Mouse (Mus musculus): ENCODE measurements around the gene Thoc2. TPM values are rescaled to one million over a fixed set of nuclear protein-coding genes. Genes with fewer than 3 reads are reported as not detected.
A peak's percentile ranks its signal among the peaks of the same experiment; 100 is the strongest.

Thoc2 gene
- polyA plus RNA-seq, 1 experiment from 2014 or later, result 111 TPM

DNA sequence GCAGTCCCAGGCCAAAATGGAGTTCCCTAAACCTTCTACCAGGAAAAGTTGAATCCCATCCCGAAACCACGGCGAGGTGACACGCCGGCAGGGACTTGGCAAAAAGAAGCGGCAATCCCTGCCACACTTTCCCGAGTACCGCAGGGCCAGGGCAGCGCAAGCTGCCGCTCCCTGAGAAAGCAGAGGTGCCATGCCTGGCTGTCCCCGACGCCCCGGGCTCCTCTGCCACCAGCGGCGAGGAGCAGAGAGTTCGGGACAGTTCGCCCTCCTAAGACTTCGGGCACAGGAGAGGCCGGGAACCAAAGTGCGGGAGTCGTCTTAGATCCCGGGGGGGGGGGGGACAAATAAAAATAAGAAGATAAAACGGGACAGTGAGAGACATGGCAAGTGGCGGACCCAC, 9.5 kb downstream of the Thoc2 start:
- Histone ChIP-seq H3K9me3 (ENCODE audit: control insufficient read depth, low read depth, low read length) (no peaks in the 10 kb centered on the region), H3K27ac (ENCODE audit: low read length) (peak overlapping the region; percentile 90; the same call in 1 of the 2 replicates), H3K4me3 (ENCODE audit: low read depth, low read length) (peak overlapping the region; percentile 44), H3K9ac (replicated peaks; ENCODE audit: low read depth, low read length) (peak overlapping the region; percentile 40), H3K27me3 (ENCODE audit: control insufficient read depth, insufficient read depth, low read length) (no peaks in the 10 kb centered on the region), H3K36me3 (ENCODE audit: control insufficient read depth, insufficient read depth, low read length) (no peaks in the 10 kb centered on the region), H3K4me2 (replicated peaks; ENCODE audit: low read depth, low read length) (peak overlapping the region; percentile 51), H3K4me1 (ENCODE audit: control insufficient read depth, insufficient read depth, low read length) (peaks cover 3% of the 10 kb centered on the region; the same call in 1 of the 2 replicates)
- 16% methylated on average over 23 of the region's 24 CpGs for WGBS
- ATAC-seq (ENCODE audit: insufficient number of reproducible peaks, insufficient read depth, low FRiP score, low read depth), result 0 out of 2 replicates have a peak, but pooled peaks have one; percentile 23

- peak overlapping the region; percentile 44 for H3K4me3 ChIP-seq (ENCODE audit: low read depth, low read length)
- no peaks in the 10 kb centered on the region for H3K9me3 ChIP-seq (ENCODE audit: control insufficient read depth, low read depth, low read length)
- H3K4me2 ChIP-seq (replicated peaks; ENCODE audit: low read depth, low read length), result peak overlapping the region; percentile 51
- no peak for ATAC-seq (ENCODE audit: insufficient number of reproducible peaks, insufficient read depth, low FRiP score, low read depth)
- H3K27me3 ChIP-seq (ENCODE audit: control insufficient read depth, insufficient read depth, low read length), result no peaks in the 10 kb centered on the region
- H3K27ac ChIP-seq (ENCODE audit: low read length), result no peak overlapping the region
- H3K9ac ChIP-seq (replicated peaks; ENCODE audit: low read depth, low read length), result peak overlapping the region; percentile 40
- WGBS, result 14% methylated on average over 9 of the region's 9 CpGs
- H3K4me1 ChIP-seq (ENCODE audit: control insufficient read depth, insufficient read depth, low read length), result peaks cover 3% of the 10 kb centered on the region; the same call in 1 of the 2 replicates
- H3K36me3 ChIP-seq (ENCODE audit: control insufficient read depth, insufficient read depth, low read length), result no peaks in the 10 kb centered on the region
Observed at GRCm38 (mm10) chrX:41910471-41910870, 10.0 kb downstream of the Thoc2 start.

GRCm38 (mm10) chrX:41884759-41885505, 35.5 kb downstream of the Thoc2 start:
- H3K27me3 ChIP-seq (ENCODE audit: control insufficient read depth, insufficient read depth, low read length), result no peaks in the 10 kb centered on the region
- ATAC-seq (ENCODE audit: insufficient number of reproducible peaks, insufficient read depth, low FRiP score, low read depth), result no peak
- no peaks in the 10 kb centered on the region for H3K36me3 ChIP-seq (ENCODE audit: control insufficient read depth, insufficient read depth, low read length)
- no peak overlapping the region for H3K9ac ChIP-seq (replicated peaks; ENCODE audit: low read depth, low read length)
- H3K9me3 ChIP-seq (ENCODE audit: control insufficient read depth, low read depth, low read length), result no peaks in the 10 kb centered on the region
- no peak overlapping the region for H3K4me3 ChIP-seq (ENCODE audit: low read depth, low read length)
- no peak overlapping the region for H3K4me2 ChIP-seq (replicated peaks; ENCODE audit: low read depth, low read length)
- 46% methylated on average over 4 of the region's 4 CpGs for WGBS
- H3K4me1 ChIP-seq (ENCODE audit: control insufficient read depth, insufficient read depth, low read length), result no peaks in the 10 kb centered on the region
- H3K27ac ChIP-seq (ENCODE audit: low read length), result no peak overlapping the region

DNA sequence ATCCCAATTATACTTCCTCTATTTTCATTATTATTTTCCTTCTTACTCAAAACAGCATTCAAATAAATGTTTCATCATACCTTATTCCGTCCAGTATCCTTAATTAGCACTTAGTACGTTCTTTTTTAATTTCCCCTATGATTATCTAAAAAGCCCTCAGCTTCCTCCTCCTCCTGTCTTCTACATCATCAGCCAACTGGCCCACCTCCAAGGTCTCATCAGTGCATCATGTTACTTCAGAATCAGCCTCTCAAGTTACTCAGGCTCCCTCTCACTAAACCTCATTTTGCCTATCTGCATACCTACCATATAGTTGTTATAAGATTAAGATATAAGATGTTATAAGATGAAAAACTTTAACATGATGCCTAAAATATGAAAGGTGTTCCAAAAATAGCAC, 43.9 kb downstream of the Thoc2 start:
- Histone ChIP-seq H3K36me3 (ENCODE audit: control insufficient read depth, insufficient read depth, low read length) (no peaks in the 10 kb centered on the region; the same call in 1 of the 2 replicates), H3K27ac (ENCODE audit: low read length) (no peak overlapping the region), H3K4me3 (ENCODE audit: low read depth, low read length) (no peak overlapping the region), H3K9me3 (ENCODE audit: control insufficient read depth, low read depth, low read length) (no peaks in the 10 kb centered on the region), H3K27me3 (ENCODE audit: control insufficient read depth, insufficient read depth, low read length) (no peaks in the 10 kb centered on the region), H3K4me2 (replicated peaks; ENCODE audit: low read depth, low read length) (no peak overlapping the region), H3K9ac (replicated peaks; ENCODE audit: low read depth, low read length) (no peak overlapping the region), H3K4me1 (ENCODE audit: control insufficient read depth, insufficient read depth, low read length) (no peaks in the 10 kb centered on the region)
- 87% methylated on average over 2 of the region's 2 CpGs for WGBS
- ATAC-seq (ENCODE audit: insufficient number of reproducible peaks, insufficient read depth, low FRiP score, low read depth), result no peak

- Histone ChIP-seq H3K27ac (ENCODE audit: low read length) (no peak overlapping the region), H3K4me2 (replicated peaks; ENCODE audit: low read depth, low read length) (no peak overlapping the region), H3K9me3 (ENCODE audit: control insufficient read depth, low read depth, low read length) (no peaks in the 10 kb centered on the region), H3K9ac (replicated peaks; ENCODE audit: low read depth, low read length) (no peak overlapping the region), H3K4me3 (ENCODE audit: low read depth, low read length) (no peak overlapping the region), H3K27me3 (ENCODE audit: control insufficient read depth, insufficient read depth, low read length) (no peaks in the 10 kb centered on the region), H3K36me3 (ENCODE audit: control insufficient read depth, insufficient read depth, low read length) (no peaks in the 10 kb centered on the region), H3K4me1 (ENCODE audit: control insufficient read depth, insufficient read depth, low read length) (no peaks in the 10 kb centered on the region)
- no peak for ATAC-seq (ENCODE audit: insufficient number of reproducible peaks, insufficient read depth, low FRiP score, low read depth)
Observed at GRCm38 (mm10) chrX:41837823-41838222, 82.7 kb downstream of the Thoc2 start.

DNA sequence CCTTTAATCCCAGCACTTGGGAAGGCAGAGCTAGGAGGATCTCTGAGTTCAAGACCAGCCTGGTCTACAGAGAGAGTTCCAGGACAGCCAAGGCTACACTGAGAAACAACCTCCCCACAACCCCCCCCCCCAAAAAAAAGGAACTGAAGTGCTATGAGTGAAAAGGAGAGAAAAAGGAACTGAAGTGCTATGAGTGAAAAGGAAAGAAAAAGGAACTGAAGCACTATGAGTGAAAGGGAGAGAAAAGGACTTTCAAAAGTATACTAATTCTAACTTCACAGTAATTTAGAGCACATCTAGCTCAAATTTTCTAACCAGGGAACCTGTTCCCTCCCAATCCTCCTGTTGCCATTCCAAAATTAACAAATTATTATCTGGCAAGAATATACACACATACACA, 114.9 kb downstream of the Thoc2 start:
- H3K4me3 ChIP-seq (ENCODE audit: low read depth, low read length), result no peak overlapping the region
- no peaks in the 10 kb centered on the region for H3K27me3 ChIP-seq (ENCODE audit: control insufficient read depth, insufficient read depth, low read length)
- no peak overlapping the region for H3K4me2 ChIP-seq (replicated peaks; ENCODE audit: low read depth, low read length)
- ATAC-seq (ENCODE audit: insufficient number of reproducible peaks, insufficient read depth, low FRiP score, low read depth), result no peak
- H3K9ac ChIP-seq (replicated peaks; ENCODE audit: low read depth, low read length), result no peak overlapping the region
- H3K9me3 ChIP-seq (ENCODE audit: control insufficient read depth, low read depth, low read length), result no peaks in the 10 kb centered on the region
- H3K27ac ChIP-seq (ENCODE audit: low read length), result no peak overlapping the region
- H3K36me3 ChIP-seq (ENCODE audit: control insufficient read depth, insufficient read depth, low read length), result peaks cover 3% of the 10 kb centered on the region; the same call in 1 of the 2 replicates
- H3K4me1 ChIP-seq (ENCODE audit: control insufficient read depth, insufficient read depth, low read length), result no peaks in the 10 kb centered on the region

GRCm38 (mm10) chrX:41793303-41793702, 127.2 kb downstream of the Thoc2 start:
- no peak for ATAC-seq (ENCODE audit: insufficient number of reproducible peaks, insufficient read depth, low FRiP score, low read depth)
- H3K36me3 ChIP-seq (ENCODE audit: control insufficient read depth, insufficient read depth, low read length), result no peaks in the 10 kb centered on the region
- no peak overlapping the region for H3K4me2 ChIP-seq (replicated peaks; ENCODE audit: low read depth, low read length)
- no peaks in the 10 kb centered on the region for H3K4me1 ChIP-seq (ENCODE audit: control insufficient read depth, insufficient read depth, low read length)
- no peak overlapping the region for H3K9ac ChIP-seq (replicated peaks; ENCODE audit: low read depth, low read length)
- 86% methylated on average over 6 of the region's 6 CpGs for WGBS
- H3K27me3 ChIP-seq (ENCODE audit: control insufficient read depth, insufficient read depth, low read length), result no peaks in the 10 kb centered on the region
- H3K27ac ChIP-seq (ENCODE audit: low read length), result no peak overlapping the region
- no peak overlapping the region for H3K4me3 ChIP-seq (ENCODE audit: low read depth, low read length)
- H3K9me3 ChIP-seq (ENCODE audit: control insufficient read depth, low read depth, low read length), result no peaks in the 10 kb centered on the region

All from stomach, embryonic 14.5 days (tissue).